In the genomic region with DNA sequence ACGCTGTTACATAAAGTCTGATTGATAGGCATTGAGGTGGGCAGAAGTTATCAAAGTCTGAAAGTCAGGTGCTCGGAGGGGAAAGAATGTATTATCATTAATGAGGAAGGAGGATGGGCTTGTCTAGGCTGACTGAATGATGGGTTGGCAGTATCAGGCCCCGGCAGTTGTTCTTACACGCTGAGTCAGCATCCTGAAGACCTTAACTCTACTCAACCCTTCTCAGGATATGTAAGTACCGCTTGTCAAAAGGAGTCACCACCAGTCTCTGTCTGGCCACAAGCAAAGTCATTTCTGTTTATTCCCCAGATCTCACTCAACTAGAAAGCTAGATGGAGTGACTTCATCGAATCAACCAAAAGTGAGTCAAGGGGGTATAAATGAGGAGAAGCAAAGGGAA, we compare ENCODE assay signal across 22 mouse cellular contexts.
"Had no signal": no experiment of that assay in that cellular context is flagged by ENCODE, and none has a peak within 500 bp of the region (broad histone marks: within the 10 kb centered on the region; RNA-seq: fewer than 3 reads in every experiment).

No protein-coding gene starts in this region.

- H3K27ac ChIP-seq: embryonic facial prominence, embryonic 10.5 days; embryonic facial prominence, embryonic 12.5 days; embryonic facial prominence, embryonic 13.5 days; embryonic facial prominence, embryonic 15.5 days; forebrain, embryonic 10.5 days; forebrain, embryonic 12.5 days; forebrain, embryonic 13.5 days; forebrain, embryonic 15.5 days; gastrocnemius, adult 2 months; heart, adult 2 months; heart, embryonic 10.5 days had no signal

- H3K36me3 ChIP-seq: embryonic facial prominence, embryonic 10.5 days; embryonic facial prominence, embryonic 12.5 days; embryonic facial prominence, embryonic 13.5 days; embryonic facial prominence, embryonic 15.5 days; forebrain, embryonic 10.5 days; forebrain, embryonic 12.5 days; forebrain, embryonic 15.5 days; heart, embryonic 10.5 days had no signal

- H3K9ac ChIP-seq: embryonic facial prominence, embryonic 12.5 days; embryonic facial prominence, embryonic 13.5 days; embryonic facial prominence, embryonic 15.5 days; forebrain, embryonic 12.5 days; forebrain, embryonic 13.5 days; forebrain, embryonic 15.5 days; forebrain, postnatal 0 days had no signal

- H3K9me3 ChIP-seq: embryonic facial prominence, embryonic 10.5 days; embryonic facial prominence, embryonic 12.5 days; embryonic facial prominence, embryonic 13.5 days; embryonic facial prominence, embryonic 15.5 days; forebrain, embryonic 10.5 days; forebrain, embryonic 12.5 days; forebrain, embryonic 13.5 days; forebrain, embryonic 15.5 days; heart, embryonic 10.5 days had no signal

- H3K27me3 ChIP-seq: embryonic facial prominence, embryonic 12.5 days; embryonic facial prominence, embryonic 13.5 days; embryonic facial prominence, embryonic 15.5 days; forebrain, embryonic 12.5 days; forebrain, embryonic 13.5 days; forebrain, embryonic 15.5 days had no signal

- H3K4me1 ChIP-seq: embryonic facial prominence, embryonic 12.5 days; embryonic facial prominence, embryonic 13.5 days; embryonic facial prominence, embryonic 15.5 days; forebrain, embryonic 12.5 days; forebrain, embryonic 13.5 days; forebrain, embryonic 15.5 days; heart, embryonic 10.5 days had no signal

- DNase-seq: cerebellum, postnatal 10 days; cerebellum, postnatal 14 days; cerebellum, postnatal 25 days; cerebellum, postnatal 36 days; forebrain, postnatal 0 days; gastrocnemius, adult 2 months; gastrocnemius, postnatal 10 days; gastrocnemius, postnatal 14 days; gastrocnemius, postnatal 25 days; gastrocnemius, postnatal 36 days; heart, adult 11 months; heart, adult 2 months had no signal

- H3K4me2 ChIP-seq: embryonic facial prominence, embryonic 12.5 days; embryonic facial prominence, embryonic 13.5 days; embryonic facial prominence, embryonic 15.5 days; forebrain, embryonic 12.5 days; forebrain, embryonic 13.5 days; forebrain, embryonic 15.5 days had no signal

- H3K4me3 ChIP-seq: embryonic facial prominence, embryonic 10.5 days; embryonic facial prominence, embryonic 12.5 days; embryonic facial prominence, embryonic 13.5 days; embryonic facial prominence, embryonic 15.5 days; erythroblast, embryonic 14.5 days; forebrain, embryonic 10.5 days; forebrain, embryonic 12.5 days; forebrain, embryonic 13.5 days; forebrain, embryonic 15.5 days; gastrocnemius, adult 2 months; heart, adult 2 months; heart, embryonic 10.5 days had no signal
